Mouse (Mus musculus): Measurements from ENCODE around the gene Khdc3. TPM values are rescaled to one million over a fixed set of nuclear protein-coding genes. Genes with fewer than 3 reads are reported as not detected.
"Not testable (repeated sequence)": the region's sequence is repeated elsewhere in the genome, so short reads cannot be mapped to it uniquely, and the experiment has no call there.

Gene Khdc3
- polyA plus RNA-seq, 1 experiment = 2.2 TPM

GRCm38 (mm10) chr9:73068688-73069087, 32.9 kb upstream of the Khdc3 start:
- no peak for DNase-seq
- H3K27ac ChIP-seq (ENCODE audit: control insufficient read depth, insufficient read depth, low read length) = no peak overlapping the region
- no peaks in the 10 kb centered on the region for H3K36me3 ChIP-seq (ENCODE audit: control insufficient read depth, insufficient read depth, low read length)
- 71% methylated on average over 6 of the region's 6 CpGs for WGBS
- no peak for TF ChIP-seq CTCF (IDR thresholded peaks at IDR 0.05; ENCODE audit: borderline replicate concordance, control insufficient read depth, extremely low read depth, insufficient read depth, low read length, poor library complexity)
- TF ChIP-seq POLR2A (IDR thresholded peaks at IDR 0.05; ENCODE audit: control insufficient read depth, extremely low read depth, insufficient read depth, low read length, poor library complexity) = no peak
- H3K4me3 ChIP-seq (ENCODE audit: control insufficient read depth, insufficient read depth, low read length) = no peak overlapping the region
- peaks cover 26% of the 10 kb centered on the region for H3K4me1 ChIP-seq (replicated peaks; ENCODE audit: control insufficient read depth, insufficient read depth, low read length)
- H3K27me3 ChIP-seq (ENCODE audit: control insufficient read depth, insufficient read depth, low read length) = no peaks in the 10 kb centered on the region

DNA sequence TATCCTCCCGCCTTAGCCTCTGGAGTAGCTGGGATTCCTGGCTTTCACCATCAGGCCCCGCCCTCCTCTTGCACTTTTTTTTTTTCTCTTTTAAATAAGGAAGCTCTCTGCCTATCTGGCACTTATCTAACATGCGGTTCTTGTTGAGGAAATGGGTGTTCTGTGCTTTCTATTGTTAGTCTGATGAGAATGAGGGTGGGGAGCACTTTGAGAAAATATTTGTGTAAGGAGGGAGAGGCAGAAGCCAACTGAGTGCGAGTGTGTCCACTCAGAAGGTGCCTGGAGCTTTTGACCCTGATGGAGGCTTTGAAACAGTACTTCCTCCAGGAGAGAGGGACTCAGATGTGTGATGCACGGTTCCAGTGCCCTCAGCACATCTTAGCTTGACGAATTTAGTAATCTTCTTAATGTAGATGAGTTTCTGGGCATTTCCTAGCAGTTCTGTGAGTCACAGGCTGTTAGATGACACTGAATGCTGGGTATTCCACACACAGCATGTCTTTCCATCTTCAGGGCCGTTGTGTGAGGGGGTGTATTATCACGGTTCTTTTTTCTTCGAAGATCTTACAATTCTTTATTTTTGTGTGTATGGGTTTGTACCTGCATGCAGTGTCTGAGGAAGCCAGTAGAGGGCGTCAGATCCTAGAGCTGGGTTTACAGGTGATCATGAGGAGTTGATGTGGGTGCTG, 30.5 kb upstream of the Khdc3 start:
- peaks cover 6% of the 10 kb centered on the region; the same call in 1 of the 2 replicates for H3K36me3 ChIP-seq (ENCODE audit: control insufficient read depth, insufficient read depth, low read length)
- peak overlapping the region; percentile 87 for H3K27ac ChIP-seq (ENCODE audit: control insufficient read depth, insufficient read depth, low read length)
- WGBS = 40% methylated on average over 10 of the region's 10 CpGs
- no peak overlapping the region for H3K4me3 ChIP-seq (ENCODE audit: control insufficient read depth, insufficient read depth, low read length)
- H3K4me1 ChIP-seq (replicated peaks; ENCODE audit: control insufficient read depth, insufficient read depth, low read length) = peaks cover 31% of the 10 kb centered on the region
- H3K27me3 ChIP-seq (ENCODE audit: control insufficient read depth, insufficient read depth, low read length) = no peaks in the 10 kb centered on the region
- TF ChIP-seq POLR2A (IDR thresholded peaks at IDR 0.05; ENCODE audit: control insufficient read depth, extremely low read depth, insufficient read depth, low read length, poor library complexity) (no peak), CTCF (IDR thresholded peaks at IDR 0.05; ENCODE audit: borderline replicate concordance, control insufficient read depth, extremely low read depth, insufficient read depth, low read length, poor library complexity) (no peak)
- DNase-seq = no peak

DNA sequence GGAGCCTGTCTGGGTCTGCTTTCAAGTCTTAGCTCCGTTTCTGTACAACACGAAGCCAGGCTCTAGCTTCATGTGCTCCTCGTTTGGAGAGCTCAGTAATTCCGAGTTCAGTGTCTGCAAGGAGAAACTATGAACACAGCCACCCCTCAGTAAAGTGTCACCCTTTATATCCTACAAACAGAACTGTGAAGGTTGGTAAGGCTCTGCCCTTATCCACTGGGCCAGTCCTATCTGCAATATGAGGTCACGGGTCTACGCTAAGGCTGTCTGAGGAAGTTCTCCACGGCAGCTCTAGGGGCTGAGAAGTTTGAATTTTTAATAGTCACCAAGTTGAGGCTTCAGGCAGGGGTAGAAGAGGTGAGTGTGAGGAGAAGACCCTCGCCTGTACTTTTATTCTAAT, 29.2 kb upstream of the Khdc3 start:
- DNase-seq = no peak
- Histone ChIP-seq H3K27me3 (ENCODE audit: control insufficient read depth, insufficient read depth, low read length) (no peaks in the 10 kb centered on the region), H3K4me3 (ENCODE audit: control insufficient read depth, insufficient read depth, low read length) (no peak overlapping the region), H3K36me3 (ENCODE audit: control insufficient read depth, insufficient read depth, low read length) (peaks cover 15% of the 10 kb centered on the region), H3K27ac (ENCODE audit: control insufficient read depth, insufficient read depth, low read length) (peak overlapping the region; percentile 97), H3K4me1 (replicated peaks; ENCODE audit: control insufficient read depth, insufficient read depth, low read length) (peaks cover 31% of the 10 kb centered on the region)
- TF ChIP-seq CTCF (IDR thresholded peaks at IDR 0.05; ENCODE audit: borderline replicate concordance, control insufficient read depth, extremely low read depth, insufficient read depth, low read length, poor library complexity) (no peak), POLR2A (IDR thresholded peaks at IDR 0.05; ENCODE audit: control insufficient read depth, extremely low read depth, insufficient read depth, low read length, poor library complexity) (no peak)
- WGBS = 40% methylated on average over 8 of the region's 8 CpGs

GRCm38 (mm10) chr9:73073169-73073568, 28.5 kb upstream of the Khdc3 start:
- WGBS = 6% methylated on average over 5 of the region's 5 CpGs
- H3K4me3 ChIP-seq (ENCODE audit: control insufficient read depth, insufficient read depth, low read length) = peak overlapping the region; percentile 35
- H3K36me3 ChIP-seq (ENCODE audit: control insufficient read depth, insufficient read depth, low read length) = peaks cover 16% of the 10 kb centered on the region
- H3K4me1 ChIP-seq (replicated peaks; ENCODE audit: control insufficient read depth, insufficient read depth, low read length) = peaks cover 26% of the 10 kb centered on the region
- TF ChIP-seq CTCF (IDR thresholded peaks at IDR 0.05; ENCODE audit: borderline replicate concordance, control insufficient read depth, extremely low read depth, insufficient read depth, low read length, poor library complexity) (no peak), POLR2A (IDR thresholded peaks at IDR 0.05; ENCODE audit: control insufficient read depth, extremely low read depth, insufficient read depth, low read length, poor library complexity) (no peak)
- peak; percentile 39 for DNase-seq
- H3K27me3 ChIP-seq (ENCODE audit: control insufficient read depth, insufficient read depth, low read length) = no peaks in the 10 kb centered on the region
- peak overlapping the region; percentile 97 for H3K27ac ChIP-seq (ENCODE audit: control insufficient read depth, insufficient read depth, low read length)

GRCm38 (mm10) chr9:73079349-73079748, 22.3 kb upstream of the Khdc3 start:
- H3K4me3 ChIP-seq (ENCODE audit: control insufficient read depth, insufficient read depth, low read length); DNase-seq; H3K27me3 ChIP-seq (ENCODE audit: control insufficient read depth, insufficient read depth, low read length); H3K27ac ChIP-seq (ENCODE audit: control insufficient read depth, insufficient read depth, low read length): not testable (repeated sequence)
- Histone ChIP-seq H3K4me1 (replicated peaks; ENCODE audit: control insufficient read depth, insufficient read depth, low read length) (peaks cover 27% of the 10 kb centered on the region), H3K36me3 (ENCODE audit: control insufficient read depth, insufficient read depth, low read length) (peaks cover 16% of the 10 kb centered on the region)
- 92% methylated on average over 11 of the region's 12 CpGs for WGBS

DNA sequence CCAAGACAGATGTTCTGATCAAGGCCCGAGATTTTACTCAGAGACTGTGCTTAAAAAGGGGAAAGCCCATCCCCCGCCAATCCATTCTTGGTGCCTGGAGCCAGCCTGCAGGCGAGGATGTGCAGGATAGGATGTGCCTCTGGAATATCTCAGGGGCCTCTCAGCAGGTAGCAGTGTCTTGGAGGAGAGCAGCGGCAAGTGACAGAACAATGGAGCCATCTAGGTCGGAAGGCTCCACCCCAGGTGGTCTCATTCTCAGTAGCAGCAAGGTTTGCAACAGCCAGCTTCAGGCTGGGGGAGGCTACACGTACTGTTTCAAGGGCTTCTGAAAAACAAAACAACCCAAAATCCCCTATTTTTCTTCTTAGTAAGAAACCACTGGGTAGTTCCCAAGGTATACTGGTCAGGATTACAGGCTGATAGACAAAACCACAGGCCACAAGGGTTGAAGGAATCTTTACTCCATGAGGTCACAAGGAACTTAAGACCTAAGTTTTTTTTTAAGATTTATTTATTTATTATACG, 21.8 kb upstream of the Khdc3 start:
- DNase-seq = no peak
- Histone ChIP-seq H3K36me3 (ENCODE audit: control insufficient read depth, insufficient read depth, low read length) (peaks cover 16% of the 10 kb centered on the region), H3K4me1 (replicated peaks; ENCODE audit: control insufficient read depth, insufficient read depth, low read length) (peaks cover 30% of the 10 kb centered on the region), H3K27ac (ENCODE audit: control insufficient read depth, insufficient read depth, low read length) (peak overlapping the region; percentile 48; the same call in 1 of the 2 replicates), H3K27me3 (ENCODE audit: control insufficient read depth, insufficient read depth, low read length) (no peaks in the 10 kb centered on the region), H3K4me3 (ENCODE audit: control insufficient read depth, insufficient read depth, low read length) (no peak overlapping the region)
- 48% methylated on average over 7 of the region's 7 CpGs for WGBS
- TF ChIP-seq CTCF (IDR thresholded peaks at IDR 0.05; ENCODE audit: borderline replicate concordance, control insufficient read depth, extremely low read depth, insufficient read depth, low read length, poor library complexity) = no peak
- TF ChIP-seq POLR2A (IDR thresholded peaks at IDR 0.05; ENCODE audit: control insufficient read depth, extremely low read depth, insufficient read depth, low read length, poor library complexity) = no peak
